Mouse (Mus musculus): Measurements from ENCODE around the gene Eva1a.

GRCm38 (mm10) chr6:82021494-82021893, 19.3 kb upstream of the Eva1a start:
- TF ChIP-seq CTCF (IDR thresholded peaks at IDR 0.05; ENCODE audit: low read depth), result no peak
- TF ChIP-seq EP300 (IDR thresholded peaks at IDR 0.05; ENCODE audit: low read depth), result no peak
